Mouse (Mus musculus): ENCODE measurements around the gene Fstl5. TPM values are rescaled to one million over a fixed set of nuclear protein-coding genes. Genes with fewer than 3 reads are reported as not detected.

The Fstl5 gene
- total and polyA plus RNA-seq, 2 experiments from 2014 or later, result 0.04 TPM; not detected in 1

DNA sequence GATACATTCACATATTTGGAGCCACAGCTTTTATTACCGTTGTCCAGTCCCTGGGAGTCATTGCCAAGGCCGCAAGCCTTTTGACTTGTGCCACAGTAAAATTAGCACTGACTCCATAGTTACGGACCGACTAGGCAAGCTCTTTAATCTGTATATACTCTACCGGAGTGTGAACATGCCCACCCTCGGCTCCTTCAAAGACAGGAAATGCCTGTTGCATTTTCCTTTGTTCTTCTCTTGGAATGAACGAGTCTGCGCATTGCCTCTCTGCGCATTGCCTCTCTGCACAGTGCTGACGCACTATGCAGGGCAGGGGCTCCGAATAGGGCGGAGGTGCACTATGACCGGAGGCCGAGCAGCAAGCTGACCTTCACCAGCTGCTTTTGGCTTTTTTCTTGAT, 434.7 kb downstream of the Fstl5 start:
- ATAC-seq (ENCODE audit: insufficient read depth, low read depth) (no peak), DNase-seq (ENCODE audit: low spot score) (no peak)
- Histone ChIP-seq H3K4me3 (ENCODE audit: low read depth, low read length) (no peak overlapping the region), H3K9ac (replicated peaks; ENCODE audit: low read depth, low read length) (no peak overlapping the region), H3K36me3 (replicated peaks; ENCODE audit: control insufficient read depth, insufficient read depth, low read length) (no peaks in the 10 kb centered on the region), H3K4me2 (ENCODE audit: low read depth, low read length) (no peak overlapping the region), H3K4me1 (ENCODE audit: control insufficient read depth, insufficient read depth) (no peaks in the 10 kb centered on the region), H3K27me3 (ENCODE audit: control insufficient read depth, insufficient read depth, low read length) (no peaks in the 10 kb centered on the region), H3K9me3 (replicated peaks; ENCODE audit: control insufficient read depth, low read length) (no peaks in the 10 kb centered on the region), H3K27ac (ENCODE audit: low read depth) (no peak overlapping the region)
- no peak for TF ChIP-seq EP300 (IDR thresholded peaks at IDR 0.05; ENCODE audit: low read depth)
- TF ChIP-seq CTCF (IDR thresholded peaks at IDR 0.05; ENCODE audit: low read depth), result no peak
- WGBS, result 79% methylated on average over 14 of the region's 14 CpGs

DNA sequence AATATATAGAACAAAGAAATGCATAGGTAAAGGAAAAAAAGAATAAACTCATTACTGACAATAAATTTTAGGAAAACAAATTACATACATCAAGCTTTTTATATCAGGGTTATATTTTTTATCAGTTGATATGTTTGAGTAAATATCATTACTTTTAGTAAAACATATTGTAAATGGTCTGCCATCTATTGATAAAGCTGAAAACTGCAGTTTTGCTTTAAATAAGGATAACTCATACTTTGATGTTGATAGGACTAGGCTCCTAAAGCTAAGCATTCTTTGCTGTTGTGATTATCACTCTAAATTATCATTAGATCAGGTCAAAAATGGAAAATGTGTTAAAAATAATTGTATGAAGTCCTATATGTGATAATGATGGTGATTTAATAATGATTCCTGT, 493.3 kb downstream of the Fstl5 start:
- DNase-seq (ENCODE audit: low spot score) (no peak), ATAC-seq (ENCODE audit: insufficient read depth, low read depth) (no peak)
- TF ChIP-seq EP300 (IDR thresholded peaks at IDR 0.05; ENCODE audit: low read depth) (no peak), CTCF (IDR thresholded peaks at IDR 0.05; ENCODE audit: low read depth) (no peak)
- Histone ChIP-seq H3K4me2 (ENCODE audit: low read depth, low read length) (no peak overlapping the region), H3K9me3 (replicated peaks; ENCODE audit: control insufficient read depth, low read length) (no peaks in the 10 kb centered on the region), H3K27ac (ENCODE audit: low read depth) (no peak overlapping the region), H3K27me3 (ENCODE audit: control insufficient read depth, insufficient read depth, low read length) (no peaks in the 10 kb centered on the region), H3K9ac (replicated peaks; ENCODE audit: low read depth, low read length) (no peak overlapping the region), H3K36me3 (replicated peaks; ENCODE audit: control insufficient read depth, insufficient read depth, low read length) (no peaks in the 10 kb centered on the region), H3K4me3 (ENCODE audit: low read depth, low read length) (no peak overlapping the region), H3K4me1 (ENCODE audit: control insufficient read depth, insufficient read depth) (no peaks in the 10 kb centered on the region)

DNA sequence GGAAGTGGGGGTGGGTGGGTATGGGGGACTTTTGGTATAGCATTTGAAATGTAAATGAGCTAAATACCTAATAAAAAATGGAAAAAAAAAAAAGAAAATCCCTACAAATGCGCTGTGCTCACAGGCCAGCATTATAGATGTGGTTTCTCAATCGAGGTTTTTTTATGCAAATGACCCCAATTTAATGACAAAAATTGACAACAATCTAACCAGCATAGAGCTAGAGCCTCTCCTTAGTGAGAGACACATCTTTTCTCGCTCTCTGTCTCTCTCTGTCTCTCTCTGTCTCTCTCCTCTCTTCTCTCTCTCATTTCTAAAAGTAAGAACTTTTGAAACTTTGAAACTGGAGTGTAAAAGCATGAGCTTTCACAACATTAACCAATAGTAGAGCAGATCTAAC, 498.4 kb downstream of the Fstl5 start:
- no peaks in the 10 kb centered on the region for H3K27me3 ChIP-seq (ENCODE audit: control insufficient read depth, insufficient read depth, low read length)
- DNase-seq (ENCODE audit: low spot score) (no peak), ATAC-seq (ENCODE audit: insufficient read depth, low read depth) (no peak)
- no peaks in the 10 kb centered on the region for H3K9me3 ChIP-seq (replicated peaks; ENCODE audit: control insufficient read depth, low read length)
- no peak overlapping the region for H3K4me3 ChIP-seq (ENCODE audit: low read depth, low read length)
- H3K4me2 ChIP-seq (ENCODE audit: low read depth, low read length), result no peak overlapping the region
- TF ChIP-seq CTCF (IDR thresholded peaks at IDR 0.05; ENCODE audit: low read depth), result no peak
- no peak for TF ChIP-seq EP300 (IDR thresholded peaks at IDR 0.05; ENCODE audit: low read depth)
- WGBS, result 64% methylated on average over 3 of the region's 3 CpGs
- H3K9ac ChIP-seq (replicated peaks; ENCODE audit: low read depth, low read length), result no peak overlapping the region
- H3K27ac ChIP-seq (ENCODE audit: low read depth), result no peak overlapping the region
- no peaks in the 10 kb centered on the region for H3K4me1 ChIP-seq (ENCODE audit: control insufficient read depth, insufficient read depth)
- H3K36me3 ChIP-seq (replicated peaks; ENCODE audit: control insufficient read depth, insufficient read depth, low read length), result no peaks in the 10 kb centered on the region

DNA sequence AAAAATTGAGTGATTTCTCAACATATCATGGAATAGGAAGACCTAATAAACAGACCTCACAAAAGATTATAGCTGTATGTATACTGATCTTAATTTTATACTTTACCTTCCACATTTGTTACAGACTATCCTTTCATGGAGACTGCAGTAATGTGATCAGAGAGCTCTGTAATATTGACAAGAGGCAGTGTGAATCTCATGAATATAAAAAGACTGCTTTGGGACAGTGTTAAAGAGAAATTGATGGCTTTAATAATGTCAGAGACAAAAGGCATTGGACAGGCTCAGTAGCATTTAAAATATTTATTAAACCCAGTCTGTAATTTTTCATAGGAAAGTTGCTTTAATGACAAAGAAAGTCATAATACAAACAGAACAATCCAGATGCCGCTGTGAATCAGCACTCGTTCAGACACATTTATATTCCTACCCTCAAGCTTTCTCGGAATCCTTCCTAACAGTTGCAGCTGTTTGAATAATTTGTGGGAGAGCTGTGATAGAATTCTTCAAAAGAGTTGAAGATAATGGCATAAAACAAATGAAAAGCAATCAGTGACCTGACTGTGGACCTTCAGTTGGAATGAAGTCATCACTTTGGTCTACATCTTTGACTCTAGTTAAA, 499.0 kb downstream of the Fstl5 start:
- no peak for ATAC-seq (ENCODE audit: insufficient read depth, low read depth)
- Histone ChIP-seq H3K9me3 (replicated peaks; ENCODE audit: control insufficient read depth, low read length) (no peaks in the 10 kb centered on the region), H3K9ac (replicated peaks; ENCODE audit: low read depth, low read length) (no peak overlapping the region), H3K27ac (ENCODE audit: low read depth) (no peak overlapping the region), H3K4me3 (ENCODE audit: low read depth, low read length) (no peak overlapping the region), H3K4me2 (ENCODE audit: low read depth, low read length) (no peak overlapping the region), H3K36me3 (replicated peaks; ENCODE audit: control insufficient read depth, insufficient read depth, low read length) (no peaks in the 10 kb centered on the region), H3K27me3 (ENCODE audit: control insufficient read depth, insufficient read depth, low read length) (no peaks in the 10 kb centered on the region), H3K4me1 (ENCODE audit: control insufficient read depth, insufficient read depth) (no peaks in the 10 kb centered on the region)
- TF ChIP-seq CTCF (IDR thresholded peaks at IDR 0.05; ENCODE audit: low read depth) (no peak), EP300 (IDR thresholded peaks at IDR 0.05; ENCODE audit: low read depth) (no peak)
- no peak for DNase-seq (ENCODE audit: low spot score)
- WGBS, result 70% methylated on average over 3 of the region's 3 CpGs

DNA sequence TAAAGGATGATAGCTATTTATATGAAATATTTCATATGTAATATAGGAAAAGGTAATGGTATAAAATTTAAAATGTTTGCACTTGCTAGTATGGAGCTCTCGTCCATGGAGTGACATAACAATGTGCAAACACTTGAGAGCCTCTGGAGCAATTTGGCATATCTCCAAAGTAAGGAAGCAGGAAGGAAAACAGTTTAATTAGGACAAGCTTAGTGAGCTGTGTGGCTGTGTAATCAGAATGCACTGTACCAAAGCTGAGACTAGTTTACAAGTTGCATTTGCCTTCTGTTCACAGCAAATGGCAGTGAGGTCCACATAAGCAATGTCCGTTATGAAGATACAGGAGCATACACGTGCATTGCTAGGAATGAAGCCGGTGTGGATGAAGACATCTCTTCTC, 519.1 kb downstream of the Fstl5 start:
- Histone ChIP-seq H3K4me2 (ENCODE audit: low read depth, low read length) (no peak overlapping the region), H3K27me3 (ENCODE audit: control insufficient read depth, insufficient read depth, low read length) (no peaks in the 10 kb centered on the region), H3K36me3 (replicated peaks; ENCODE audit: control insufficient read depth, insufficient read depth, low read length) (no peaks in the 10 kb centered on the region), H3K4me3 (ENCODE audit: low read depth, low read length) (no peak overlapping the region), H3K4me1 (ENCODE audit: control insufficient read depth, insufficient read depth) (no peaks in the 10 kb centered on the region), H3K9ac (replicated peaks; ENCODE audit: low read depth, low read length) (no peak overlapping the region), H3K9me3 (replicated peaks; ENCODE audit: control insufficient read depth, low read length) (no peaks in the 10 kb centered on the region), H3K27ac (ENCODE audit: low read depth) (no peak overlapping the region)
- TF ChIP-seq EP300 (IDR thresholded peaks at IDR 0.05; ENCODE audit: low read depth), result no peak
- no peak for TF ChIP-seq CTCF (IDR thresholded peaks at IDR 0.05; ENCODE audit: low read depth)
- ATAC-seq (ENCODE audit: insufficient read depth, low read depth), result no peak
- DNase-seq (ENCODE audit: low spot score), result no peak
- 57% methylated on average over 4 of the region's 4 CpGs for WGBS

DNA sequence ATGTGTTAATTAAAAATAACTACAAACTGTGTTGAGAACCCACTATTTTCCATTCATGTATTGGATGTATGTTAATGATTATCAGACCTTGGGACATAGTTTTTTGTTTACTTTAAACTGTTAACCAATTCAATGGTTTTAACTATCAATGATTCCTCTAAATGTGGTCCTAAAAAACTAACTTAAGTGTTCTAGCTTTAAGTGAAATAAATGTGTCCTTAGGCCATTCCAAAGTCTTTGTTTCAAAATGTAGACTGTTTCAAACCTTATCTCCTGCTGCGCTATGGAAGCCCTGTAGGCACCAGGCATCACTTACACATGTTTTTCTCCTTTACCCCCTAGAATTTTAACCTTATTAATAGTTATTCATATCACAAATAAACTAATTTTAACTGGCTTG, 546.0 kb downstream of the Fstl5 start:
- ATAC-seq (ENCODE audit: insufficient read depth, low read depth) (no peak), DNase-seq (ENCODE audit: low spot score) (no peak)
- no peak overlapping the region for H3K9ac ChIP-seq (replicated peaks; ENCODE audit: low read depth, low read length)
- no peaks in the 10 kb centered on the region for H3K9me3 ChIP-seq (replicated peaks; ENCODE audit: control insufficient read depth, low read length)
- H3K4me1 ChIP-seq (ENCODE audit: control insufficient read depth, insufficient read depth), result no peaks in the 10 kb centered on the region
- no peak for TF ChIP-seq CTCF (IDR thresholded peaks at IDR 0.05; ENCODE audit: low read depth)
- TF ChIP-seq EP300 (IDR thresholded peaks at IDR 0.05; ENCODE audit: low read depth), result no peak
- WGBS, result 89% methylated on average over 1 of the region's 1 CpGs
- no peaks in the 10 kb centered on the region for H3K27me3 ChIP-seq (ENCODE audit: control insufficient read depth, insufficient read depth, low read length)
- no peaks in the 10 kb centered on the region for H3K36me3 ChIP-seq (replicated peaks; ENCODE audit: control insufficient read depth, insufficient read depth, low read length)
- H3K27ac ChIP-seq (ENCODE audit: low read depth), result no peak overlapping the region
- H3K4me3 ChIP-seq (ENCODE audit: low read depth, low read length), result no peak overlapping the region
- H3K4me2 ChIP-seq (ENCODE audit: low read depth, low read length), result no peak overlapping the region

Data from heart, postnatal 0 days (tissue).